Mouse (Mus musculus) frontal cortex, postnatal 10 days (tissue): ENCODE measurements around the gene Abca1.

Source experiments
- DNase-seq, 2 experiments: peaks; one replicate each; pipeline ENCODE4 v3.0.0; 2022; ENCODE audit warnings: low spot score in 2 of 2, mixed read lengths in 1 of 2

Gene Abca1

GRCm38 (mm10) chr4:53086636-53087035 lies 73.1 kb downstream of the Abca1 start:
- no peak for DNase-seq

DNA sequence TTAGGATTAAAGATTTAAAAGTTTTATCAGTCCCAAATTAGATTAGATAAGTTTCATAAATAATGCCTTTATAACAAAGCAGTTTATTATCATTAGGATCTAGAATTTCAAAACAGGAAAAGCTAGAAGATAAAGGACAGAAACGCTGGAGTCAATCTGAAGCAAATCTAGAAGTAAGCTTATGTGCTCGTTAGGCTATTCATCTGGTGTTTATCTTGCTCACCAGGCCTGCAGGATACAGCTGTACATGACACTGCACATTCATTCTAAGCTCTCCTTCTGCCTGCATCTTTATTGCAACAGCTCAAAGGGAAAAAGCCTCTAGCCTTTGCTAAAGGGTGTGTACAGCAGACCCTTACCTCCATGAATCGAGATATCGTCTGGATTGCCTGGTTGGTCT lies 74.1 kb downstream of the Abca1 start:
- no peak for DNase-seq

- DNase-seq = no peak
These were observed 76.6 kb downstream of the Abca1 start for GRCm38 (mm10) chr4:53083071-53083470.

DNA sequence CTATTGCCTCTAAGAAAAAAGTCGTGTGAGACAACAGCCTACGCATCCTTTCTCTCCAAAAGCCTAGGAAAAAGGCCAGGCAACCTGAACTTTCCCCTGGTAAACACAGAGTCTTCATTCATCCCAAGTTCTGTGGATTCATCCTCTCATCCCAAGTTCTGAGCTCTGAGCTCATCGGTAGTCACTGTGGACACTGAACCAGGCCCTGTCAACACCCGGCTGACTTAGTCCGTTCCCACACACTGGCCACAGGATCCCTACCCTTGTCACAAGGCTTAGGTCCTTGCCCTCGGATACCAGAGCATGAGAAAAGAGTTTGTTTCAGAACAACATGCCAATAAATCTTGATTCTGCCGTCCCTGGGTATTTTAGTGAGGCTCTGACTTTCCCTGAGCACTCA lies 77.2 kb downstream of the Abca1 start:
- DNase-seq = no peak

GRCm38 (mm10) chr4:53081851-53082250 lies 77.8 kb downstream of the Abca1 start:
- DNase-seq = no peak

DNA sequence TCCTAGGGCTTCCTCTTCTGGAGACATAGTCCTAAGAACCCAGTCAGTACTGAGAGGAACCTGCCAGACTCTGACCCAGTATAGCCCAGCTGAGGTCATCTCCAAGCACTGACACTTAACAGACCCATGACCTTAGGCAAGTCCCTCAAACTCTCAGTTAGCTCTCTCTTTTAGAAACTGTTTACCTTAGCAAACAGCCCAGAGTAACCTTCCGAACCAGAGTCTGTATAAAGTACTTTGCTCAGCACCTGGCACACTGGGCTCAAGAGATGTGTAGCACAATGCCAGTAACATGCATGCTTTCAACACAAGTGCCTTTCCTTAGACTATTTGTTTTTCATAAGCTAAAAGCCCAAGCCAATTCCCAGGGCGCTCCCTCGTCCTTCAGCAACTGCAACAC lies 79.4 kb downstream of the Abca1 start:
- no peak for DNase-seq

- DNase-seq = no peak
These were observed 80.8 kb downstream of the Abca1 start for GRCm38 (mm10) chr4:53078793-53079310.

GRCm38 (mm10) chr4:53076788-53077350 lies 82.8 kb downstream of the Abca1 start:
- no peak for DNase-seq

GRCm38 (mm10) chr4:53073025-53073424 lies 86.7 kb downstream of the Abca1 start:
- DNase-seq = no peak

DNA sequence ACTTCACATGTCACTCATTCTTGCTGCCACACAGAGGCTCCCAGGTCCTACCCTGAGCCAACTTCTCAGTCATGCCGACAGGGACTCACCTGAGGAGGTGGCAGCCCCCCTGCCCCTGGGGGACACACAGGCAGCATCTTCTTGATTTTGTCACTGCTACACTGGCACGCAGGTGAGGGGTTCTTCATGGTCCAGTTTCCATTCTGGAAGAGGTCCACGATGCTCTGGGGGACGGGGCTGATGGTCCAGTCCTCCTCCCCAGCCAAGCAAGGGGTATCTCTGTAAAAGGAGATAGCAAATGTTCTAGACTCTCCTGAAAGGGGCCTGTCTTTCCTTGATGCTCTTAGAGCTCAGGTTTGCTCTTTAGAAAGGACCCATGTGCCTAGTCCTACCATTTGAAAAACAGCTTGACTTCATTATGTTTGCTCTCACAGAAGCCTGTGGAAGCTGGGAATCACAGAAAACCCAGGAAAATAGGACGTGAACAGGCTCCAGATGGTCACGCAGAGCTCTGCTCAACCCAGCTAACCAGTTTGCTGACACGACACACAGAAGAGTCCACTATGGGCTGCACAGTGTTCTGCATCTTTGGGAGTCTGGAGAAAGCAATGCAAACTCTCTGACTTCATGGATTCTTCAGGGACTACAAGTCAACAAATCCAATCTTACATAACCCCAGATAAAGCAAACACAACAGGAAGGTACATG lies 97.2 kb downstream of the Abca1 start:
- DNase-seq = no peak

DNA sequence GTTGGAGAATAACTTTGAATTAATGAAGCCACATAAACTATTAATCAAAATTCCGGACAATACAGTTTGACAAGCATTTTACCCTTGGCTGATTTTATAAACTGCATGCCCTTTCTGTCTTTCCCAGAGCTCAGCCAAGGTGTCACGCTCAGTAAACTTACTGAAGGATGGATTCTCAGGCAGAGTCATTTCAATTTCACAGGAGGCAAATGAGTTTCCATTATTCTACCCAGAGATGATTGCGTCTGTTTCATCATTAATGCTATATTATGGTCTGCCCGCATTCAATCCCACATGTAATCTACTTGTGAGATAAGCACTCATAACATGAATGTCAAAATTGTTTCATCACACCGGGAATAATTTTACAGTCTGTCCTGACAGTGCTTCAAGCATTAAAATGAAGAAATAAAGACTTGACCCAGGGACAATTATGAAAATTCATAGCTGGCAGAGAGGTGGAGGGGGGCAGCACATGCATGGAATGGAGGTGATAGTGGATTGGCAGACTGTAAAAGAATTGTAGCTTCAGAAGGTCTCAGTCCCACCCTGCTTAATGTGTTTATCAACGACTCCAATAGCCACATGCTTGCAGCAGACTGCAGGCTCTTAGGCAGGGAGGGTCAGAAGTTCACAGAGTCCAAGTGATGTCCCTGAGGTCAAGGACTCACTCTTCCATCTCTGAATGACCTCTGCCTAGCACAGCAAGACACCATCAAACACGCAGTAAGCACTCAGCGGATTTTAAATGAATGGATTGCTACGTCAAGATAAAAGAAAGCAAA lies 113.3 kb downstream of the Abca1 start:
- no peak for DNase-seq

GRCm38 (mm10) chr4:53045807-53046206 lies 113.9 kb downstream of the Abca1 start:
- DNase-seq = no peak

- no peak for DNase-seq
These were observed 115.9 kb downstream of the Abca1 start for GRCm38 (mm10) chr4:53043819-53044218.

GRCm38 (mm10) chr4:53030326-53030948 lies 129.3 kb downstream of the Abca1 start:
- DNase-seq = no peak

GRCm38 (mm10) chr4:53027811-53028210 lies 131.9 kb downstream of the Abca1 start:
- DNase-seq = no peak

DNA sequence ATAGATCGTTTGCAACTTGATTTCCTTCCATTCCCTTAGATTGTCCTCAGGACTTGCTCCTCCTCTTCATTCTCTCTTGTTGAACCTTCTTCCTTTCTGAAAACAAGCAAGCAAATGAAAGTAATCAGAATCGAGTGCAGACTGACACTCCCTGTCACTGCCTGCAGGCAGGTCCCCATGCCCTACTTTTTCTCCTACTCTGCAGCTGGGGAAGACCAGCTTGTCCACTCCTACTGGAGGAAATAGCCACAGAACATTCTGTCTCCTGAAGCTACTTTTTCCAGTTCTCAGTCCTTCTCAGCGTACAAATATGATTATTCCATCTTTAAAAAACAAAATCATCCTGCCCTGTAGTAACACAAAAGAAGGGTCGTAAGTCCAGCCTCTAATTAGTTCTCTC lies 135.3 kb downstream of the Abca1 start:
- no peak for DNase-seq

GRCm38 (mm10) chr4:53023189-53023925 lies 136.3 kb downstream of the Abca1 start:
- no peak for DNase-seq

- DNase-seq = no peak
These were observed 141.3 kb downstream of the Abca1 start for GRCm38 (mm10) chr4:53018392-53018791.

GRCm38 (mm10) chr4:53015024-53015423 lies 144.7 kb downstream of the Abca1 start:
- no peak for DNase-seq

- no peak for DNase-seq
These were observed 145.3 kb downstream of the Abca1 start for GRCm38 (mm10) chr4:53014421-53014820.

GRCm38 (mm10) chr4:53011732-53012361 lies 147.8 kb downstream of the Abca1 start, which contains the start of gene Nipsnap3b:
Gene Nipsnap3b (plus strand): TSS chr4:53011880.
- DNase-seq = peak; percentile 94 to 96
